Mouse (Mus musculus): ENCODE measurements at regions not wholly inside any gene's neighbourhood (a gene's known extent, or its start where the extent isn't known, plus 50 kb on each side); places are given as distances from the start of the nearest gene placed in this dataset.

GRCm38 (mm10) chr6:28986756-28987155 lies 73.3 kb upstream of the Lep start:
- ATAC-seq (replicated peaks; ENCODE audit: low FRiP score) (no peak), DNase-seq (ENCODE audit: low spot score) (peak; percentile 22)
- H3K9me3 ChIP-seq (ENCODE audit: control insufficient read depth, low read length) = no peaks in the 10 kb centered on the region
- H3K4me2 ChIP-seq (ENCODE audit: low read depth, low read length, severe bottlenecking) = no peak overlapping the region
- no peak overlapping the region for H3K27ac ChIP-seq (ENCODE audit: low read depth, low read length)
- H3K36me3 ChIP-seq (ENCODE audit: control insufficient read depth, insufficient read depth, low read length) = no peaks in the 10 kb centered on the region
- H3K27me3 ChIP-seq (ENCODE audit: control insufficient read depth, insufficient read depth, low read length) = peaks cover 11% of the 10 kb centered on the region
- no peak overlapping the region for H3K4me3 ChIP-seq (ENCODE audit: low read depth, low read length)
- 70% methylated on average over 5 of the region's 5 CpGs for WGBS
- H3K4me1 ChIP-seq (replicated peaks; ENCODE audit: control insufficient read depth, insufficient read depth, low read length) = no peaks in the 10 kb centered on the region; the same call in none of the 2 replicates
- no peak overlapping the region for H3K9ac ChIP-seq (ENCODE audit: low read length)

- Histone ChIP-seq H3K4me3 (ENCODE audit: low read depth, low read length) (no peak overlapping the region), H3K27me3 (ENCODE audit: control insufficient read depth, insufficient read depth, low read length) (peaks cover 5% of the 10 kb centered on the region), H3K4me1 (replicated peaks; ENCODE audit: control insufficient read depth, insufficient read depth, low read length) (no peaks in the 10 kb centered on the region; the same call in 1 of the 2 replicates), H3K27ac (ENCODE audit: low read depth, low read length) (no peak overlapping the region), H3K9ac (ENCODE audit: low read length) (0 out of 2 replicates have a peak overlapping the region, but pooled peaks have one; percentile 3), H3K36me3 (ENCODE audit: control insufficient read depth, insufficient read depth, low read length) (no peaks in the 10 kb centered on the region), H3K9me3 (ENCODE audit: control insufficient read depth, low read length) (no peaks in the 10 kb centered on the region), H3K4me2 (ENCODE audit: low read depth, low read length, severe bottlenecking) (no peak overlapping the region)
- 62% methylated on average over 7 of the region's 7 CpGs for WGBS
- ATAC-seq (replicated peaks; ENCODE audit: low FRiP score) (no peak), DNase-seq (ENCODE audit: low spot score) (peak; percentile 29)
These were observed 72.6 kb upstream of the Lep start for GRCm38 (mm10) chr6:28987386-28987785.

GRCm38 (mm10) chr6:28989433-28989832 lies 70.6 kb upstream of the Lep start:
- no peaks in the 10 kb centered on the region; the same call in 1 of the 2 replicates for H3K4me1 ChIP-seq (replicated peaks; ENCODE audit: control insufficient read depth, insufficient read depth, low read length)
- no peak overlapping the region for H3K4me3 ChIP-seq (ENCODE audit: low read depth, low read length)
- no peak overlapping the region for H3K4me2 ChIP-seq (ENCODE audit: low read depth, low read length, severe bottlenecking)
- no peaks in the 10 kb centered on the region for H3K36me3 ChIP-seq (ENCODE audit: control insufficient read depth, insufficient read depth, low read length)
- no peak overlapping the region for H3K27ac ChIP-seq (ENCODE audit: low read depth, low read length)
- ATAC-seq (replicated peaks; ENCODE audit: low FRiP score) (no peak), DNase-seq (ENCODE audit: low spot score) (peak; percentile 40)
- H3K9ac ChIP-seq (ENCODE audit: low read length) = no peak overlapping the region
- H3K27me3 ChIP-seq (ENCODE audit: control insufficient read depth, insufficient read depth, low read length) = no peaks in the 10 kb centered on the region
- 80% methylated on average over 10 of the region's 10 CpGs for WGBS
- H3K9me3 ChIP-seq (ENCODE audit: control insufficient read depth, low read length) = no peaks in the 10 kb centered on the region

- Histone ChIP-seq H3K4me1 (replicated peaks; ENCODE audit: control insufficient read depth, insufficient read depth, low read length) (no peaks in the 10 kb centered on the region; the same call in 1 of the 2 replicates), H3K36me3 (ENCODE audit: control insufficient read depth, insufficient read depth, low read length) (no peaks in the 10 kb centered on the region), H3K4me2 (ENCODE audit: low read depth, low read length, severe bottlenecking) (no peak overlapping the region), H3K9me3 (ENCODE audit: control insufficient read depth, low read length) (no peaks in the 10 kb centered on the region), H3K27me3 (ENCODE audit: control insufficient read depth, insufficient read depth, low read length) (no peaks in the 10 kb centered on the region), H3K9ac (ENCODE audit: low read length) (no peak overlapping the region), H3K4me3 (ENCODE audit: low read depth, low read length) (no peak overlapping the region), H3K27ac (ENCODE audit: low read depth, low read length) (no peak overlapping the region)
- DNase-seq (ENCODE audit: low spot score) (no peak), ATAC-seq (replicated peaks; ENCODE audit: low FRiP score) (no peak)
- WGBS = 77% methylated on average over 5 of the region's 5 CpGs
These were observed 69.8 kb upstream of the Lep start for GRCm38 (mm10) chr6:28990210-28990609.

GRCm38 (mm10) chr6:28994481-28994880 lies 65.5 kb upstream of the Lep start:
- DNase-seq (ENCODE audit: low spot score) = peak; percentile 19

GRCm38 (mm10) chr6:28995701-28996100 lies 64.3 kb upstream of the Lep start:
- Histone ChIP-seq H3K36me3 (ENCODE audit: control insufficient read depth, insufficient read depth, low read length) (no peaks in the 10 kb centered on the region), H3K27me3 (ENCODE audit: control insufficient read depth, insufficient read depth, low read length) (no peaks in the 10 kb centered on the region), H3K4me2 (ENCODE audit: low read depth, low read length, severe bottlenecking) (no peak overlapping the region), H3K4me1 (replicated peaks; ENCODE audit: control insufficient read depth, insufficient read depth, low read length) (no peaks in the 10 kb centered on the region), H3K4me3 (ENCODE audit: low read depth, low read length) (no peak overlapping the region), H3K9me3 (ENCODE audit: control insufficient read depth, low read length) (no peaks in the 10 kb centered on the region), H3K27ac (ENCODE audit: low read depth, low read length) (no peak overlapping the region), H3K9ac (ENCODE audit: low read length) (no peak overlapping the region)
- ATAC-seq (replicated peaks; ENCODE audit: low FRiP score) (no peak), DNase-seq (ENCODE audit: low spot score) (peak; percentile 40)
- WGBS = 44% methylated on average over 10 of the region's 10 CpGs

More at GRCm38 (mm10) chr6:28994481-28994880, 65.5 kb upstream of the Lep start:
- H3K27ac ChIP-seq (ENCODE audit: low read depth, low read length) = no peak overlapping the region
- no peaks in the 10 kb centered on the region for H3K4me1 ChIP-seq (replicated peaks; ENCODE audit: control insufficient read depth, insufficient read depth, low read length)
- H3K27me3 ChIP-seq (ENCODE audit: control insufficient read depth, insufficient read depth, low read length) = no peaks in the 10 kb centered on the region
- H3K4me2 ChIP-seq (ENCODE audit: low read depth, low read length, severe bottlenecking) = no peak overlapping the region
- H3K4me3 ChIP-seq (ENCODE audit: low read depth, low read length) = no peak overlapping the region
- no peaks in the 10 kb centered on the region for H3K36me3 ChIP-seq (ENCODE audit: control insufficient read depth, insufficient read depth, low read length)
- 85% methylated on average over 4 of the region's 4 CpGs for WGBS
- ATAC-seq (replicated peaks; ENCODE audit: low FRiP score) = no peak
- H3K9me3 ChIP-seq (ENCODE audit: control insufficient read depth, low read length) = no peaks in the 10 kb centered on the region
- H3K9ac ChIP-seq (ENCODE audit: low read length) = no peak overlapping the region

- no peaks in the 10 kb centered on the region for H3K27me3 ChIP-seq (ENCODE audit: control insufficient read depth, insufficient read depth, low read length)
- H3K36me3 ChIP-seq (ENCODE audit: control insufficient read depth, insufficient read depth, low read length) = no peaks in the 10 kb centered on the region
- no peak overlapping the region for H3K4me2 ChIP-seq (ENCODE audit: low read depth, low read length, severe bottlenecking)
- no peaks in the 10 kb centered on the region for H3K9me3 ChIP-seq (ENCODE audit: control insufficient read depth, low read length)
- H3K9ac ChIP-seq (ENCODE audit: low read length) = no peak overlapping the region
- 80% methylated on average over 10 of the region's 10 CpGs for WGBS
- no peak overlapping the region for H3K4me3 ChIP-seq (ENCODE audit: low read depth, low read length)
- ATAC-seq (replicated peaks; ENCODE audit: low FRiP score) (no peak), DNase-seq (ENCODE audit: low spot score) (peak; percentile 4)
- H3K4me1 ChIP-seq (replicated peaks; ENCODE audit: control insufficient read depth, insufficient read depth, low read length) = no peaks in the 10 kb centered on the region
- no peak overlapping the region for H3K27ac ChIP-seq (ENCODE audit: low read depth, low read length)
These were observed 60.5 kb upstream of the Lep start for GRCm38 (mm10) chr6:28999386-29000094.

GRCm38 (mm10) chr6:29002141-29002540 lies 57.9 kb upstream of the Lep start:
- Histone ChIP-seq H3K27me3 (ENCODE audit: control insufficient read depth, insufficient read depth, low read length) (no peaks in the 10 kb centered on the region), H3K4me3 (ENCODE audit: low read depth, low read length) (no peak overlapping the region), H3K4me2 (ENCODE audit: low read depth, low read length, severe bottlenecking) (no peak overlapping the region), H3K4me1 (replicated peaks; ENCODE audit: control insufficient read depth, insufficient read depth, low read length) (no peaks in the 10 kb centered on the region), H3K9me3 (ENCODE audit: control insufficient read depth, low read length) (no peaks in the 10 kb centered on the region), H3K36me3 (ENCODE audit: control insufficient read depth, insufficient read depth, low read length) (no peaks in the 10 kb centered on the region), H3K9ac (ENCODE audit: low read length) (no peak overlapping the region), H3K27ac (ENCODE audit: low read depth, low read length) (no peak overlapping the region)
- DNase-seq (ENCODE audit: low spot score) (peak; percentile 41), ATAC-seq (replicated peaks; ENCODE audit: low FRiP score) (no peak)
- 76% methylated on average over 10 of the region's 10 CpGs for WGBS

GRCm38 (mm10) chr6:29002811-29003210 lies 57.2 kb upstream of the Lep start:
- 55% methylated on average over 8 of the region's 8 CpGs for WGBS
- no peaks in the 10 kb centered on the region for H3K27me3 ChIP-seq (ENCODE audit: control insufficient read depth, insufficient read depth, low read length)
- H3K9ac ChIP-seq (ENCODE audit: low read length) = no peak overlapping the region
- ATAC-seq (replicated peaks; ENCODE audit: low FRiP score) (no peak), DNase-seq (ENCODE audit: low spot score) (peak; percentile 44)
- no peak overlapping the region for H3K4me2 ChIP-seq (ENCODE audit: low read depth, low read length, severe bottlenecking)
- no peaks in the 10 kb centered on the region for H3K9me3 ChIP-seq (ENCODE audit: control insufficient read depth, low read length)
- H3K4me1 ChIP-seq (replicated peaks; ENCODE audit: control insufficient read depth, insufficient read depth, low read length) = no peaks in the 10 kb centered on the region
- no peak overlapping the region for H3K27ac ChIP-seq (ENCODE audit: low read depth, low read length)
- H3K4me3 ChIP-seq (ENCODE audit: low read depth, low read length) = no peak overlapping the region
- H3K36me3 ChIP-seq (ENCODE audit: control insufficient read depth, insufficient read depth, low read length) = no peaks in the 10 kb centered on the region
